Mouse (Mus musculus) lung, postnatal 14 days (tissue): Measurements from ENCODE around the gene Ndufb8.

ENCODE experiments used
- DNase-seq: peaks from one replicate; pipeline ENCODE4 v3.0.0; 2021

Gene Ndufb8

DNA sequence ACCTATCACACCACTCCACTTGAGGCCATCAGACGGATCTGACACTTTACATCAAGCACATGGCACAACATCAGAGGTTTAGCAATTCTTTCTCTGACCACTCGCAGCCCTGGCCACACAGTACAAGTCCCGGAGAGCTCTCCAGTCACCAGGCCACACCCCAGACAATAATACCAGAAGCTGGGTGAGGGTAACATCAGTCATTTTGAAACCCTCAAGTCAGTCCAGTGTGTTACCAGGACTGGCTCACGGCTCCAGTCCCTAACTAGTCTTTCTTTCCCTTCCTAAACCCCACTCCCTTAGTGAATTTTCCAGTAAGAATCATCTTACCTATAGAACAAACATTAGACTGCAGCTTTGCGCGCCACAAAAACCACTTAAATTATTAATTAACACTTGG is 25.2 kb downstream of the Ndufb8 start:
- no peak for DNase-seq

DNA sequence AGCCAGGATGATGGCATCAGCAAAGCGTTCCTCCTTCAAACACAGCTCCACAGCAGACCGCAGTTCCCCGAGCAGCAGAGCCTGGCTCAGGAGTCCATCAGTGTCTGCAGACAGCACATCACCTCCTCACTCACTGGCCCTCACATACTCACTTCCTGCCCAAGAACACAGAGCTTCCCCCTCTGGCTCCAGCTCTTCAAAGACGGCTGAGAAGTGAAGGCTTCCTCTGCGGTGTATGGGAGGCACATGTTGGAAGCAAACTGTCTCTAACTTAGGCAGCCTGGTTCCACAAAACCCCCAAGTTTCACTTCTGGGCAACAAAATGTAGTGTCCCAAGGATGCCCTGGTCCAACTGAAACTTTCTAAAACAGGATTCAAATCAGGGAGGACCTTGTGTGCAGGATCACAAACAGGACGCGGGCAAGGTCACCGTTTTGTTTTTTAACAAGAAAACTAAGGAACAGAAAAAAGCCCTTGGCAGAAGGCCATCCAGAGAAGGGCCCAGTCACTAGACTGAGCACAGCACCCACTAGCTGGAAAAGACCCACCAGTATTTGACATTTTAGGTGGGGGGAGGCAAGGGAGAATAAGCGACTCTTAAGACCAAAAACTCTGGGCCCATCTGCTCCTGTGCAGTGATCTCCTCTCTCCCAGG is 29.6 kb downstream of the Ndufb8 start:
- no peak for DNase-seq

DNA sequence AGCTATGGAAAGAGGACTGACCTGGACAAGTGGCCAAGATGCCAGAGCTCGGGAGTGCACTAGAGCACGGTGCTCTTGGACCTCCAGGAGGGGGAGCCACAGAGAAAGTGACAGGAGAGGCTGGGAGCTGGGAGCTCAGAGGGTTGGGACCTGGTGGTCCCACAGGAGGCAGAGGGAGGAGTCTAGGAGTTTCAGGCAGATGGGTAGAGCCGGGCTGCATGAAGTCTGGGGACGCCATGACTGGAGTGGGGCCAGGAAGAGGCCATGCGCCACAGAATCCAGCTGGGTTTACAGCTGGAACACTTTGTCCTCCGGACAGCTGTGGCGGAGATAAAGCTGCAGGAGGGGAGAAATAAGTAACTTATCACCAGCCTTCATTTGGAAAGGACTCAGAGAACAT is 36.1 kb downstream of the Ndufb8 start:
- peak; percentile 51 for DNase-seq

DNA sequence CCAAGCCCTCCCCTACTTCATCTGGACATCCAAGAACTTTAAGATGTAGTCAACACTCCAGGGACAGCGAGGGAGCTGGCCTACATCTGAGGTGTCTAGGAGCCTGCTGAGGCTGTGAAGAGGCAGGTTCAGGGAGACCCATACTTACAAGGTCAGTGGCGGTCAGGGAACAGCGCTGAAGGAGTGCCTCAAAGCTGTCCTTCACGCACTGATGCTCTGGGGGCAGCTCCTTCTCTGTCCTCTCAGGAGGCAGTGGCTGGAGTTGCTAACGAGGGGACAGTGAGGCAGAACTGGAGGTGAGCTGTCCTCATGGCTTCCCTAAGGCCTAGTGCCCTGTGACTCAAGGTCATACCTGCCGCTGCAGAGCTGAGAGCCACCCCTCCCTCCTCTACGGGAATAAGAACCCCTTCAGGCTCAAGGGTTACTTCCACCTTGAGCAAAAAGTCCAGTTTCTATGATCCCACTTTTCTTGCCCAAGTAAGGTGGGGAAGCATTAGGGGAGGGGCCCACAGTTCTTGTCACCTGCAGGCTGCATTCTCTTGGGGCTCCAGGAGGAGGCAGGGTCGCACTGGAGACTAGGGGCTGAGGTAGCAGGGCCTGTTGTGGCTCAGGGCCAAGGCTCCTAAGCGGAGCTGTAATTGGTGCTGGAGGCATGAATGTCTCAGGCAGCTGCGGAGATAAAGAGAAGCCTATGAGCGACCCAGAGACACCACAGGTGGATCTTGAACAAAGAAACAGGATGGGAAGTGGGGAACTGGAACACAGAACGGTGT is 37.1 kb downstream of the Ndufb8 start:
- DNase-seq: no peak

DNA sequence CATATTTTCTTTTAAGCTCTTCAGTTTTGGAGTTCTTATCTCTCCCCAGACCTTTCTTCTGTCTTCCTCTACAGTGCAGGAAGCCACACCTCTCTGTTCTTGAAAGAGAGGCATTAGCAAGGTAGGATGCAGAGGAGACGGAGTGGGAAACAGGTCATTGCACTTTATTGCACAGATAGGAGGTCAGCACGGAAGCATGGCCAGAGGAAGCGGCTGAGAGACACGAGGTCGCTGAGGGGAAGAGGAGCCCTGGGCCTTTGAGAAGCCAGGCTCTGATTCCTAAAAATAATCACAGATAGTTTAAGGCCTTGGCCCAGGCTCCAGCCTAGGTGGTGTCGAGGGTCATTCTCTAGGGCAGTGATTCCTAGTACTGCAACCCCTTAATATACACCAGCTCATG is 39.5 kb downstream of the Ndufb8 start:
- DNase-seq: no peak

DNA sequence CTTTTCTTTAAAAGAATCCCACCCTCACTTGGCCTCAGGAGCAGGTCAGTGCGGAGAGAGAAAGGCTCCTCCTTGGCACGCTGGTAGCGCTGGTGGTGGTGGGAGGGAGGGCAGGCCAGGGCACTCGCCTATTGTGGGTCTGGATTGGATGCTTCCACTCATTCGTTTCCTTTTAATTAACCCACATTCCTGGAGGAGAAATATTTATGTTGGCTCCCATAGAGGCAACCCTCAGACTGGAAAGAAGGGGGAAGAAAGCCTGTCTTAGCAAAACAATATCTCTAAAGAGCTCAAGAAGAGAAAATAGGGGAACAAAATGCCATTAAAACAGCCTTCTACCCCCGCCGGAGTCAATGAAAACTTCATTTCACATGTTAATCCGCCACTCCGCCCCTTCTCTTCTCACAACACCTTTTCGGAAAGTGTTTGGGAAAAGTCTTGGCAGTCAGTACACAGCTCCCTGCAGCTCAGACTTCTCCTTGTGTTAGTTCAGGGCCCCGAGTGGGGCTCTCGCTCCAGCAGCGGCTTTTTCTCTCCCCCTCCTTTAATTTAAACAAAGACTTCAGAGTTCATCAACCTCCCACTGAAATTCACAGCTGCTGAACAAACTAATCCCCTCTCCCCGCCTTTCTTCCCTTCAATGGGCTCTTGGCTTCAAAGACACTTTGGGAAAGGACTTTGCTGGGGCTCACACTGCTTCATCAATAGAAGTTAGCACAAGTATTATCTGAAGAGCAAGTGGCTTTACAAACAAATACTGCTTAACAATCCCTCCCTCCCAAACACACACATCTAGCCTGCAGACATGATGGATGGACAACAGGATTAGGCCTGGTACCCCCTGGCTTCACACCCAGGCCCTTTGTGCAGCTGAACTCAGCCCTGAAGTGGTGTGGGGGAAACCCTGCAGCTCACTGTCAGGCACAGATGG is 40.5 kb downstream of the Ndufb8 start:
- DNase-seq: no peak

DNA sequence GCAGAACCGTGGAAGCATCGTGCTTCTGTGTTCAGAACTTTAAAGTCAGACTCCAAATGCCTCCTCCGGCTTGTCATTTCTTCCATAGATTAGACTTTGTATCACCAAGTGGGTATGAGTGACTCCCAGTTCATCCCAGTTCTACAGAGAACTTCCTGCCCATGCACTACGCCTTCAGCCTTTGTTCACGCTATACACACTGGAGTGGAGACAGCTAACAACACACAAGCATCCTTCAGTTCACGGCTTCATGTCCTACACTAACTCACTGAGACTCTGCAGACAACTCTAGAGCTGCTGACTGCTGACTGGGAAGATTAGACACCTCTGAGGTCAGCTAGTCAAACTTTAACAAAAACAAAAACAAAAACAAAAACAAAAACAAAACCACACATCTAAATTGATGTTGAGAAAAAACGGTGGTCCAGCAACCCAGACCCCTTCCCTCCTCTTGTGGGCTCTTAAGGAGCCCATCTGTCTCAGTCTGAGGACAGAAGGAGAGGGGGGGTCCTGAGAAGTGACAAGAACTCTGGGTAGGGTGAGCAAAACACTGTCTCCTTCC is 41.2 kb downstream of the Ndufb8 start:
- DNase-seq: no peak

DNA sequence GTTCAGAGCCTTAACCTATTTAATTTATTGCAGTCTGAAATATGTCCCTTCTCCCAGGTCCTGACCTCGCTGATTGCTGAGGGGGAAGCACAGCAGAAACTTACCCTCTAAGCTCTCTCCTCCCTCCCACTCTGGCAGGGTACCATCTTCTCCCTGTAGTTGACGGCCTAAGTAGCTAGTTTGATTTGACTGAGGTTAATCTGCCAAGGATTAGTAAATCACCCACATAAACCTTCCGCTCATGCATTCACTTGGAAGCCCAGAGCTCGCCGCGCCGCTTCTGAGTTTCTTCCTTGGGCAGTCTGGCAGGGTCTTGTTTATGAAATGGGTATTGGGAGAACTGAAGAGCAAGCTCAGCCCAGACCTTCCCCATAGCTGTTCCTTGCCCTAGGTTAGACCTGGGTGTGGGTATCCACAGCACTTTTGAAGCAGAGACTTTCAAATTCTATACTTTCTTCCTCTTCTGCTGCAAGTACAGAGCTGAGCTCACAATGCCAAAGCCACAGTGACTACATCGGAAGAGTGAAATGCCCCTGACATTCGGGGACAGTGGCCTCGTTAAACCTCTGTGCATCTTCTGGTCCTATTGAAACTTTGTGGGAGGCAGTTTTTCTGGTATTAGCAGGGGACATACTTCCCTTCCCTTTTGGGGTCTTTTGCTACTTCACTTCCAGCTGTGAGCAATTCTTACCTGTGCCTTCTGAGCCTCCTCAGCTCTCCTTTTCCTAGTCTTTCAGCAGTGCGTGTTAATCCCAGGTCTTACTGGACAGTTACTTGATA is 42.0 kb downstream of the Ndufb8 start:
- no peak for DNase-seq

DNA sequence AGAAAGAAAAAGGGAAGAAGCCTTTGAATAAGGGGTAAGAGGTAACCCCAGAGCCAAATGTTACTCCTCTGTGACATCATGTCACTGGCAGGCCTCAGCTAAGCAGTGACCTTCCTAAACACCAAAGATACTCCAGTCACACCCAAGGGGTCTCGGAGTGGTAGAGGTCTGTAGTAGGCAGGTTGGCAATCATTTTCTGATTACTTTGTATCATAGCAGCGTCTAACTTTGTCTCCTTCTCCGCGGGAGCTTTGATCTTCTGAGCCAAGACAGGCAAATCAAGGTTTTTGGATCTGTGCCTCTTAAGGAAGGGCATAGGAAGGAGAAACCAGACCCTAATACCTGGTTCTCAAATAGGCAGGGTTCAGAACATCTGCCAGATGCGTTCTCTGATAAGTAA is 42.6 kb downstream of the Ndufb8 start:
- no peak for DNase-seq

DNA sequence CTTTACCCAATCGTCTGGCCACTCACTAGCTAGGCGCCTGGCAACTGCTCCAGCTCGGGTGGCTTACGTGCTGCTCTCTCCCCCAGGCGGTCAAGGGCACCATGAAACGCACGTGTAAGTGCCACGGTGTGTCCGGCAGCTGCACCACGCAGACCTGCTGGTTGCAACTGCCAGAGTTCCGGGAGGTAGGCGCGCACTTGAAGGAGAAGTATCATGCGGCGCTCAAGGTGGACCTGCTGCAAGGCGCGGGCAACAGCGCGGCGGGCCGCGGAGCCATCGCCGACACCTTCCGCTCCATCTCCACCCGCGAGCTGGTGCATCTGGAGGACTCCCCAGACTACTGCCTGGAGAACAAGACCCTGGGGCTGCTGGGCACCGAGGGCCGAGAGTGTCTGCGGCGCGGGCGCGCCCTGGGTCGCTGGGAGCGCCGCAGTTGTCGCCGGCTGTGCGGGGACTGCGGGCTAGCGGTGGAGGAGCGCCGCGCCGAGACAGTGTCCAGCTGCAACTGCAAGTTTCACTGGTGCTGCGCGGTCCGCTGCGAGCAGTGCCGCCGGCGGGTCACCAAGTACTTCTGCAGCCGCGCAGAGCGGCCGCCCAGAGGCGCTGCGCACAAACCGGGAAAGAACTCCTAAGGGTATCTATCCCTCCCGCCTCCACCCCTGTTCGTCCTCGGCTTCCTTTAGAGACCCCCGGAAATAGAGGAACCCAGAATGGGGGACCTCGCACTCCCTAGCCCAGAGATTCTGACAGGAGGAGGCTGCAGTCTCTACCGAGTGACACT is 43.6 kb downstream of the Ndufb8 start:
- DNase-seq: peak; percentile 25

DNA sequence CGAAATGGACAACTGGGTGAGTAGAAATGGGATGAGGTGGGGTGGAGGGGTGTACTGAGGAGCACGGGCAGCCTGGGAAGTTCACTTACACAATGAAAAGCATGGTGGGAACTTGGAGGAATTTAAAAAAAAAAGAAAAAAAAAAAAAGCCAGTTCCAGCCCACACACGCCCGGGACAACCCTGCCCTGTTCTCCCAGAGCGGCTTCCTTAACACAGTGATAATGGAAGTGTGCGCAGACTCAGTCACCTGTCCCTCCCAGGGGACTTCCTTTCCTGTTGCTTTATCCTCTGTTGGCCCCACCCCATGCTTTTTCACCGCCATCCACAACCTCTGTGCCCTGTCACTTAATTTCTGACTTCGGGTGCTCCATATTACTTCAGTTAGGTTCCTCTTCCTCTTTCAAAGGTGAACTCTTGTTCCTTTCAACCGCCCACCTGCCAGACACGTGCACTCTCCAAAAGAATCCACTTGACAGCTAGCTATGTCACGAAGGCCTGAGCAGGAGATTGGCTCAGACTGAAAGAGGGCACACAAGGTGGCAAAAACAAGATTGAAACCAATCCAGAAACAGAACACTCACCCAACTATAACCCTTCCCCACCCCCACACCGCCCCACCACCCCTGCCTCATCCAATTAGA is 44.6 kb downstream of the Ndufb8 start:
- no peak for DNase-seq

DNA sequence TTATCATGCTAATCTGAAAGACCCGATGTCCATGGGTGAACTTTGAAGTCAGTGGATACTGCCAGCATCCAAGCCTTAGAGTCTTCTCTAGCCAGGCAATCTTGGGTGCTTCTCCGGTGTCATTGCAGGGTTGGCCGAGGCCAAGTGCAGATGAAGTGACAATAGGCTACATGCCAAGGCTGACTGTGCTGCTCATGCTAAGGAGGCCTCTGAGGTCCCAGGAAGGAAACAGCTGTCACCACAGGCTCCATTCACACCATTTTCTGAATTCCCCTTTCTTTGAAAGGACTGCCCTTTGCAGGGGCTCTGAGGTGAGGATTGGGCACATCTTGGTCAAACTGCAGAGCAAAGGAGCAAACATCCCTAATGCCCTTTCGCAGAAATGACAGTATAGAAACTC is 52.5 kb downstream of the Ndufb8 start:
- no peak for DNase-seq

DNA sequence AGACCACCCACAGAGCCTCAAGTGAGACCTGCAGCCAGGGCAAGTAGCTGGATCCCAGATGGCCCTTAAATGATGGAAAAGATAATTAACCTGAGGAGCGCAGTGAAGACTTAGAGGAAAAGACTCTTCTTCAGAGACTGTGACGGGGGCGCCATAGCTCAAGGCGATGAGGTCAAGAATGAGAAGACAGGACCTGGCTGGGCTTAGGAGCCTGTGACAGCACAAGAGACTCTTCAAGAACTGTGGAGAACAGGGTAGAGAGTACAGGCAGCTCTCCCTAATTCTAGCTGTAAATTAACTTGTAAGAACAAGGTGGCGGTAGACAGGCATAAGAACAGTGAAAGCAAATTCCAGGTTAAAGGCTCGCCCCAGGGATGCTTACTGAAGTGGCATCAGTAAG is 53.3 kb downstream of the Ndufb8 start:
- no peak for DNase-seq

DNA sequence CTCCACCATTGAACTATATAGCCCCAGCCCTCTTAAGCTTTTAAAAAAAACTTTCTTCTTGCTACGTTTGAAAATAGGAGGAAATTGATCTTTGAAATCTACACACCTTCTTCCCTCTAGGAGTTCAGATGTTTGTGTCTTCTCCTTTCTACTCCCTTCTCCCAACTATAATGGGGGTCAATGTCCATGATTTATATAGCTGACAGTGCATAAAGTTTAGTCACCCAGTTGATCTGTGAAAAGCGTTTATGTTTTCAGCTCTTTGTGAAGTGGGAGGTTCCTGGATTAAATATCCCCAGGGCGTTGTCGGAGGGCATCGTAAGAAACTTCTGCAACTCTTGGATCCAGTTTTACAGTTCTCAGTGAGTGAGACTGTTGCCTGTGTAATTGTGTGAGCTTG is 55.0 kb downstream of the Ndufb8 start:
- no peak for DNase-seq

DNA sequence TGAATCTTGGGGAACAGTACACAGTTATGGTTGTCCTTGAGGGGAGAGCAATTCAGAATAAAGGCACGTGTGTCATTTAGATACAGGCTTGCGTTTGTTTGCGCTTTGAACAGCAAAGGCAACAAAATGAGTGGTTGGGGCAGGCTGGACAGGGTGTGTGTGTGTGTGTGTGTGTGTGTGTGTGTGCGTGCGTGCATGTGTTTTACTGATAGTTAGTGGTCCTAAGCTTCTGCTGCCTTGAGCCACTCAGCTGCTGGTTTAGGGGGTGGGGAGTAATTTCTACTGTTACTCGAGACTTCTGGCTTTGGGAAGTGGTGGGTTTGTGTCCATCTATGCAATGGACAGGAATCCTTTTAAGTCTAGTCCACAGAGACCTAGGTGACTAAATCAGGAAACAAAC is 56.3 kb downstream of the Ndufb8 start:
- no peak for DNase-seq
